Mouse (Mus musculus) cerebellum, adult 2 months (tissue): ENCODE measurements around the gene Scml4. TPM values are rescaled to one million over a fixed set of nuclear protein-coding genes. Genes with fewer than 3 reads are reported as not detected.

ENCODE experiments used
- DNase-seq, 2 experiments: peaks; one replicate each; pipeline ENCODE4 v3.0.0; 2021
- H3K27ac ChIP-seq: fragments of 200-500 bp; 2 replicates; pipeline ENCODE4 v1.5.1; 2012; ENCODE audit warnings: low read length, control low read depth, inconsistent platforms; ENCODE audit not compliant: insufficient read depth
- H3K27me3 ChIP-seq: fragments of 200-500 bp; 2 replicates; pipeline ENCODE4 v1.6.1; 2012; ENCODE audit warnings: inconsistent platforms, mild to moderate bottlenecking, low read length, moderate library complexity; ENCODE audit not compliant: control insufficient read depth, insufficient read depth
- H3K4me1 ChIP-seq: fragments of 200-500 bp; 2 replicates; pipeline ENCODE4 v1.6.1; 2011; ENCODE audit warnings: low read length; ENCODE audit not compliant: control insufficient read depth, insufficient read depth
- H3K4me3 ChIP-seq: fragments of 200-500 bp; replicated peaks from 2 replicates; pipeline ENCODE3; 2011; ENCODE audit warnings: mild to moderate bottlenecking, low read depth, low read length, control low read depth; ENCODE audit not compliant: insufficient read depth
- CTCF ChIP-seq: fragments of 200-500 bp; IDR thresholded peaks from 2 replicates; pipeline ENCODE4 v1.5.1; 2011; ENCODE audit warnings: low read depth, mild to moderate bottlenecking, control low read depth, low read length, moderate library complexity, borderline replicate concordance; ENCODE audit not compliant: insufficient read depth
- POLR2A ChIP-seq: fragments of 200-500 bp; IDR thresholded peaks from 2 replicates; pipeline ENCODE4 v1.6.1; 2011; ENCODE audit warnings: low read length, control low read depth, borderline replicate concordance; ENCODE audit not compliant: insufficient read depth
- WGBS: fragments of 180-500 bp; shearing (Covaris S2); methylation state at CpG from one replicate; pipeline ENCODE4 v1.1.7; 2018; 5-methylcytosine and 5-hydroxymethylcytosine counted together
- polyA plus RNA-seq: library from polyadenylated mRNA; depleted of rRNA; stranded (reverse); fragments of >200 nt; gene quantifications from 2 replicates; pipeline ENCODE4 v1.2.3, GENCODE M21; 2012

The Scml4 gene
- polyA plus RNA-seq, 1 experiment, result 0.82 TPM

DNA sequence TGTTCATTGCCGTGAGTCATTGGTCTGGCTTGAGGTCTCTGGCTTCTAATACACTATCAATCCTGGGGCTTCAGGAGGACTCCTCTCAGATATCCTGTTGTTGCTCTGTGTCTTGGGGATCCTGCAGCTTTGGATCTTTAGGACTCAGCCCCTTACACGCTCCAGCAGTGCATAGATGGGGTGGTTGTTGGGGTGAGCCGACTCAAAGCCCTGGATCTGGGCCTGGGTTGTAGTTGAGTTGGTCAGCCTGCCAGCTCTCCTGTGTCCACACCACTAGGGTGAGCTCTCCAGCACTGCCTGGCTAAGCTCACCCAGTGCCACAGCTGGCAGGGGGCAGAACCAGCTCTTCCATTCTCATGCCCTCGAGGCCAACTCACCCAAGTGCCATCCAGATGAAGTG lies 78.2 kb downstream of the Scml4 start:
- Histone ChIP-seq H3K4me3 (no peak overlapping the region), H3K27ac (no peak overlapping the region), H3K4me1 (no peaks in the 10 kb centered on the region; the same call in 1 of the 2 replicates), H3K27me3 (no peaks in the 10 kb centered on the region)
- TF ChIP-seq CTCF (no peak), POLR2A (no peak)
- 74% methylated on average over 4 of the region's 4 CpGs for WGBS
- no peak for DNase-seq

- no peak overlapping the region for H3K4me3 ChIP-seq
- no peak for DNase-seq
- TF ChIP-seq CTCF (no peak), POLR2A (no peak)
- no peak overlapping the region for H3K27ac ChIP-seq
- H3K4me1 ChIP-seq, result no peaks in the 10 kb centered on the region; the same call in 1 of the 2 replicates
- no peaks in the 10 kb centered on the region for H3K27me3 ChIP-seq
- WGBS, result 40% methylated on average over 7 of the region's 7 CpGs
Measured at GRCm38 (mm10) chr10:42939691-42940090, 79.5 kb downstream of the Scml4 start.

- DNase-seq, result no peak
- Histone ChIP-seq H3K4me3 (no peak overlapping the region), H3K27ac (no peak overlapping the region), H3K27me3 (no peaks in the 10 kb centered on the region), H3K4me1 (no peaks in the 10 kb centered on the region; the same call in 1 of the 2 replicates)
- WGBS, result 77% methylated on average over 21 of the region's 21 CpGs
- TF ChIP-seq POLR2A (no peak), CTCF (no peak)
Measured at GRCm38 (mm10) chr10:42940193-42941050, 80.3 kb downstream of the Scml4 start.

DNA sequence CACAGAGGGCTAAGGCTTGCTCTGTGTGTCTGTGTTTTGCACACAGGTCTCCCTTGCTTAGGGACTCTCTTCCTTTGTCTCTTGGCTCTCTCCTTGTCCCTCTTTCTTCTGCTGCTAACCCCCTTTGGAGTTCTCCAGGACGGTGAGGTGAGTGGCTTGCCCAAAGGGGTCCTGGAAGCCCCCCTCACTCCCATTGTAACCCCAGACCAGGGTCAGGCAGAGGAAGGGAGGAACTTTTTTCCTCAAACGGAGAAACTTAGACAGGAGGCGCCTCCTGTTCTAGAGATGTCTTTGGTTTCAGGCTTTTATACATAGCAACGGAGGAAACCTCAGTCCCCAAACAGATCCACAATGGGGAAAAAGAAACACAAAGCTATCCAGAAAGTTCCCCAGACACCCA lies 81.1 kb downstream of the Scml4 start:
- H3K27ac ChIP-seq, result no peak overlapping the region
- TF ChIP-seq POLR2A (no peak), CTCF (no peak)
- WGBS, result 85% methylated on average over 4 of the region's 4 CpGs
- DNase-seq, result no peak
- no peak overlapping the region for H3K4me3 ChIP-seq
- H3K27me3 ChIP-seq, result no peaks in the 10 kb centered on the region
- H3K4me1 ChIP-seq, result no peaks in the 10 kb centered on the region; the same call in 1 of the 2 replicates

DNA sequence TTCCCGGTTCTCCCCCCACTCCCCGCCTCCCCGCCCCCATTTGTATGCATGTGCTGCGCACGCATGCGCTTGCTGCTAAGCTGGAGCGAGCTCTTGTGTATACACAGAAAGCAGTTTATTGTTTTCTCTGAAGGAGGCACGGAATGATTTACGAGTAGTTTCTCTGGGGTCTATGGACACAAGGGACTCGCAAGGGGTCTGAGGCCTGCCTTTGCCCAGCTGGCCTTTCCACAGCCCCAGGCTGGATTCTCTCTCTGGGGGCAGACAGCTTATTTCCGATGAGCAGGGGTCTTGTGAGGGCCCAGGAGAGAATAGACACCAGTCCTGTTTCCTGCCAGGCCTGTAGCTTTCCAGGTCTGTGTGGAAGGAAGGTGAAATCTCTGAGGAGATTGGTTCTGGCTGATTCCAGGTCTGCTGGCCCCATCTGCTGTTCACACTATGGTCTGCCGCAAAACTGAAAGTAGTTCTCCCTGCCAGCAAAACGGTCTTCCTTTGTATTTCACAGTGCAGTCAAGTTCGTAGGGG lies 81.6 kb downstream of the Scml4 start:
- Histone ChIP-seq H3K27me3 (no peaks in the 10 kb centered on the region), H3K4me1 (no peaks in the 10 kb centered on the region; the same call in 1 of the 2 replicates), H3K4me3 (no peak overlapping the region), H3K27ac (peak overlapping the region; percentile 53; the same call in 1 of the 2 replicates)
- DNase-seq, result peak in 1 of 2 experiments; percentile 8
- peak; percentile 48; the same call in 1 of the 2 replicates for TF ChIP-seq CTCF
- TF ChIP-seq POLR2A, result no peak
- 60% methylated on average over 14 of the region's 14 CpGs for WGBS

- Histone ChIP-seq H3K4me1 (no peaks in the 10 kb centered on the region; the same call in 1 of the 2 replicates), H3K4me3 (no peak overlapping the region), H3K27ac (no peak overlapping the region), H3K27me3 (no peaks in the 10 kb centered on the region)
- TF ChIP-seq POLR2A (no peak), CTCF (0 out of 2 replicates have a peak, but pooled peaks have one; percentile 16)
- DNase-seq, result no peak
- 94% methylated on average over 3 of the region's 3 CpGs for WGBS
Measured at GRCm38 (mm10) chr10:42942300-42942699, 82.1 kb downstream of the Scml4 start.

DNA sequence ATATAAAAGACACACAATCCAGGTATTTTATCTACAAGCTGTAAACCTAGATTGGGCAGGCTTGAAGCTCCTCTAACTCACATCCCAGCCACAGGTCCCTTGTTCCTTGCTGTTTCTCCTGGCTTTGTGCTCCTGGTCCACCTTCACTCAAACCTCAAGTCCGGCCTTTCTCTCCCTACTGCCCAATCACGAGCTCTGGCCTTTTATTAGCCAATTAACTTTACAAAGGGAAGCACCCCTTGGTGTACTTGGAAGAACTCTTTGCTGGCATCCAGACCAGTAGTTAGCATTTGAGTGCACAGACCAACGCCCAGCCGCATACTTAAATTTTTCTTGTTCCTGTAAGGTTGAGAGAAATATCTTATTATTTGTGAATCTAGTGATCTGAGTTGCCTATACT lies 85.1 kb downstream of the Scml4 start:
- H3K4me3 ChIP-seq, result no peak overlapping the region
- no peak for TF ChIP-seq POLR2A
- no peak for TF ChIP-seq CTCF
- DNase-seq, result no peak
- H3K27me3 ChIP-seq, result no peaks in the 10 kb centered on the region
- WGBS, result 37% methylated on average over 4 of the region's 4 CpGs
- no peaks in the 10 kb centered on the region; the same call in 1 of the 2 replicates for H3K4me1 ChIP-seq
- H3K27ac ChIP-seq, result no peak overlapping the region
